Mouse (Mus musculus) liver, embryonic 12.5 days (tissue): ENCODE measurements around the gene Tmem200c. TPM values are rescaled to one million over a fixed set of nuclear protein-coding genes. Genes with fewer than 3 reads are reported as not detected.
A peak's percentile ranks its signal among the peaks of the same experiment; 100 is the strongest.

Source experiments
- ATAC-seq: fragments of 200-750 bp; cut with Nextera tagmentation; 2 replicates; pipeline ENCODE4 v1.8.0; 2017; ENCODE audit warnings: moderate number of reproducible peaks, mild to moderate bottlenecking, moderate library complexity
- H3K27ac ChIP-seq: fragments of 300-500 bp; sonication (generic); 2 replicates; pipeline ENCODE4 v1.5.1; 2016; ENCODE audit warnings: mild to moderate bottlenecking
- H3K27me3 ChIP-seq: fragments of 300-500 bp; sonication (generic); replicated peaks from 2 replicates; pipeline ENCODE4 v1.6.1; 2016; ENCODE audit warnings: mild to moderate bottlenecking, moderate library complexity
- H3K36me3 ChIP-seq: fragments of 300-500 bp; sonication (generic); 2 replicates; pipeline ENCODE4 v1.6.1; 2016; ENCODE audit warnings: mild to moderate bottlenecking, moderate library complexity
- H3K4me1 ChIP-seq: fragments of 300-500 bp; sonication (generic); 2 replicates; pipeline ENCODE4 v1.6.1; 2016
- H3K4me2 ChIP-seq: fragments of 300-500 bp; sonication (generic); 2 replicates; pipeline ENCODE4 v1.6.1; 2016; ENCODE audit warnings: mild to moderate bottlenecking, moderate library complexity
- H3K4me3 ChIP-seq: fragments of 300-500 bp; sonication (generic); 2 replicates; pipeline ENCODE4 v1.5.1; 2016; ENCODE audit warnings: mild to moderate bottlenecking, moderate library complexity
- H3K9ac ChIP-seq: fragments of 300-500 bp; sonication (generic); 2 replicates; pipeline ENCODE4 v1.6.1; 2016; ENCODE audit warnings: mild to moderate bottlenecking, moderate library complexity
- H3K9me3 ChIP-seq: fragments of 300-500 bp; sonication (generic); replicated peaks from 2 replicates; pipeline ENCODE4 v1.6.1; 2016; ENCODE audit warnings: mild to moderate bottlenecking, moderate library complexity
- WGBS: fragments of 180-500 bp; shearing (Covaris S2); methylation state at CpG from one replicate; pipeline ENCODE4 v1.1.7; 2016; ENCODE audit not compliant: insufficient replicate concordance; 5-methylcytosine and 5-hydroxymethylcytosine counted together
- polyA plus RNA-seq: library from polyadenylated mRNA; unstranded; fragments of >200 nt; fragmentation: Nextera tagmentation; extraction: Ambion mirVana; gene quantifications from 2 replicates; pipeline ENCODE4 v1.2.1, GENCODE M21; 2016

Gene Tmem200c
- 0.07 and 0.17 TPM in 2 replicates for polyA plus RNA-seq

DNA sequence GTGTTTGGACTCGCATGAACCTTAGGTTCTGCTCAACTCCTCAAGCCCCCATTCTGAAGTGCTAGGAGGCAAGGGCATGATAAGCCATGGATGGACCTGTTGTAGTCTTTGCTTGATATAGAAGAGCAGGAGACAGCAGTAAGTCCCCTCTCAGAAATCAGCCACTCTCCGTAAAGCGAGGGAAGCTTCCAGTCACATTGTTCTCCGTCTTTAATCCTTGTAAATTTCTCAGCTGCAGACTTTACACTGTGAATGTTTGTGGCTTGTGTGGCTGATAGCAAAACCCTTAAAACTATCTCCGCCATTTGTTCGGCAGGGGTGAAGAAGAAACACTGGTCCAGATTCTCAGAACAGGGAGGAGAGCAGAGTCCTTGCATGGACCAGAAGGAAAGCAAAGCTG, at the start of gene Tmem200c:
Gene Tmem200c, plus strand, starts transcription at position 301 of the 400 bp plus-strand sequence.
- H3K4me1 ChIP-seq, result no peaks in the 10 kb centered on the region
- H3K27me3 ChIP-seq, result no peaks in the 10 kb centered on the region
- no peak within 1 kb of the TSS for H3K4me3 ChIP-seq
- H3K36me3 ChIP-seq, result no peaks in the 10 kb centered on the region
- ATAC-seq, result no peak
- H3K4me2 ChIP-seq, result no peak within 1 kb of the TSS
- no peak within 1 kb of the TSS for H3K9ac ChIP-seq
- H3K9me3 ChIP-seq, result no peaks in the 10 kb centered on the region
- no peak within 1 kb of the TSS for H3K27ac ChIP-seq
- WGBS, result 63% methylated on average over 6 of the region's 6 CpGs

DNA sequence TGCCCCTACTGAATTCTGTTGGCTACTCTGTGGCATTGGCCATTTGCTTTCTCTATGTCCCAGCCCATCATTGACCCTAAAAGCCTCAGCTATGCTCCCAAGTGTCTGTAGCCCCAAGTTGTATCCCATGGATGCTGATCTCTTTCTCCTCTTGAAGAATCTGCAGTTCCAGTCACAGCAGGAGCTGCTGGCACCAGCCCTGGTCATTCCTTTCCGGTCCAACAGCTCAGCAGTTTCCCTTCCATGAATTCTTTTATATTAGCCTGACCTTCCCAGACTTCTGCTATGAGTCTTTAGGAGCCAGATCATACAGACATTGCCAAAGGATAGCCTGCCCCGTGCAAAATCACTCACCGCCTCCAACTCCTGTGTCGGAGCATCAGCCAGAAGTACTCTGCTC, 32.7 kb upstream of the Tmem200c start:
- Histone ChIP-seq H3K9me3 (no peaks in the 10 kb centered on the region), H3K9ac (no peak overlapping the region), H3K36me3 (no peaks in the 10 kb centered on the region), H3K27me3 (no peaks in the 10 kb centered on the region), H3K4me2 (no peak overlapping the region), H3K27ac (no peak overlapping the region), H3K4me3 (no peak overlapping the region), H3K4me1 (no peaks in the 10 kb centered on the region)
- WGBS, result 60% methylated on average over 4 of the region's 4 CpGs
- no peak for ATAC-seq

DNA sequence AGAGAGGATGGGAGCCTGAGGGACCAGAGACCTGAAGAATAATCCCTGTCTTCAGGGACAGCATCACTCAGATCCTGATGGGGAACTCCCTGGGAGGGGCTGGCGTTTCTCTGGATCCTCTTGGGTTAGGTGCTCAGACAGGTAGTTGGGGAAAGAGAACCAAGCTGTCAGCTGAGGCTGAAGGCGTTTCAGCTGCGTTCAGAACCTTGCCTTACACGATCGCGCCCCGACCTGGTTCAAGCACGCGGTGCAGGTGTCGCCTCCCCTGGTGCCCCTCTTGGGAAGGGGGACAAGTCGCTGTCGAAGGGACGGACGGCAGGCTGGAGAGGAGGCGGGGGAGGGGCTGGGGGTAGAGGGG, 10.2 kb downstream of the Tmem200c start:
- no peaks in the 10 kb centered on the region for H3K36me3 ChIP-seq
- ATAC-seq, result no peak
- 2% methylated on average over 9 of the region's 15 CpGs for WGBS
- H3K9me3 ChIP-seq, result no peaks in the 10 kb centered on the region
- H3K4me3 ChIP-seq, result peak overlapping the region; percentile 30
- no peak overlapping the region for H3K27ac ChIP-seq
- H3K4me1 ChIP-seq, result 0 out of 2 replicates have a peak, but pooled peaks cover 12% of the 10 kb centered on the region
- no peak overlapping the region for H3K9ac ChIP-seq
- peaks cover 72% of the 10 kb centered on the region for H3K27me3 ChIP-seq
- H3K4me2 ChIP-seq, result peak overlapping the region; percentile 56

- H3K27me3 ChIP-seq, result peaks cover 74% of the 10 kb centered on the region
- 4% methylated on average over 56 of the region's 72 CpGs for WGBS
- H3K4me3 ChIP-seq, result peak overlapping the region; percentile 30
- H3K9me3 ChIP-seq, result no peaks in the 10 kb centered on the region
- H3K4me1 ChIP-seq, result 0 out of 2 replicates have a peak, but pooled peaks cover 16% of the 10 kb centered on the region
- H3K4me2 ChIP-seq, result peak overlapping the region; percentile 56
- H3K9ac ChIP-seq, result no peak overlapping the region
- no peaks in the 10 kb centered on the region for H3K36me3 ChIP-seq
- ATAC-seq, result no peak
- H3K27ac ChIP-seq, result no peak overlapping the region
Observed at GRCm38 (mm10) chr17:68837013-68837858, 10.8 kb downstream of the Tmem200c start.

DNA sequence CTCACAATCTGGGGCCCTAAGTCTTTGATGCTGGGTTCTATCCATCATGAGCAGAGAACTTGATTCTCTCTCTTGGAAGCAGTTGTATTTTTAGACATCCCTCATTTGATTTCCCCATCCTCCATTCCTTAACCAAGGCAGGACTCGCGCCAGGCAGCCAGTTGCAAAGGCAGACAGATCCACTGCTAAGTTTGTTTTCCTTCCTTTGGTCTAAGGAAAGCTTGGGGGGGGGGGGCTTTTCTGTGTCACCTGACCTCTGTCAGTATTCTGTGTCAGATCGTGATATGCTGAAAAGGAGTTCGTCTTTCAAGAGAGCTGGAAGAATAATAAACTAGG, 11.4 kb downstream of the Tmem200c start:
- H3K9me3 ChIP-seq, result no peaks in the 10 kb centered on the region
- WGBS, result 18% methylated on average over 4 of the region's 4 CpGs
- 0 out of 2 replicates have a peak overlapping the region, but pooled peaks have one; percentile 30 for H3K4me3 ChIP-seq
- 0 out of 2 replicates have a peak overlapping the region, but pooled peaks have one; percentile 56 for H3K4me2 ChIP-seq
- H3K4me1 ChIP-seq, result 0 out of 2 replicates have a peak, but pooled peaks cover 16% of the 10 kb centered on the region
- H3K27ac ChIP-seq, result no peak overlapping the region
- no peak for ATAC-seq
- H3K9ac ChIP-seq, result no peak overlapping the region
- H3K27me3 ChIP-seq, result peaks cover 78% of the 10 kb centered on the region
- no peaks in the 10 kb centered on the region for H3K36me3 ChIP-seq

GRCm38 (mm10) chr17:68839888-68840571, 13.6 kb downstream of the Tmem200c start:
- Histone ChIP-seq H3K27ac (no peak overlapping the region), H3K9me3 (no peaks in the 10 kb centered on the region), H3K27me3 (peaks cover 77% of the 10 kb centered on the region), H3K4me3 (no peak overlapping the region), H3K4me1 (0 out of 2 replicates have a peak, but pooled peaks cover 16% of the 10 kb centered on the region), H3K9ac (no peak overlapping the region), H3K4me2 (no peak overlapping the region; the same call in 1 of the 2 replicates), H3K36me3 (no peaks in the 10 kb centered on the region)
- no peak for ATAC-seq
- 18% methylated on average over 17 of the region's 17 CpGs for WGBS

DNA sequence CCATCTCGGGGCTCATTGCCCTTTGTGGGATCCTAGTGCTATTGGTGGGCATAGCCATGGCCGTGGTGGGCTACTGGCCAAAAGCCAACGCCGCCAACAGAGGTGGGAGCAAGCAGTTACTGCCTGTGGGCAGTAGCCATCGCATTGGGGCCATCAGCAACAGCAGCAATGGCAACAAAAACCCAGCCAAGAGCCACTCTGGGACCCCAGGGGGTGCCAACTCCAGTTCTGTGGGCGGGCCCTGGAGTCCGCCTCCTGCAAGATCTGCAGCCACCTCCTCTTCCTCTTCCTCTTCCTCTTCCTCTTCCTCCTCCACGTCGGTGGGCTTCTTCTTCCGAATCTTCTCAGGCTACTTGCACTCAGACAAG, 14.1 kb downstream of the Tmem200c start:
- no peak overlapping the region for H3K9ac ChIP-seq
- H3K9me3 ChIP-seq, result no peaks in the 10 kb centered on the region
- H3K27me3 ChIP-seq, result peaks cover 72% of the 10 kb centered on the region
- H3K4me3 ChIP-seq, result peak overlapping the region; percentile 43
- no peak overlapping the region for H3K27ac ChIP-seq
- no peak for ATAC-seq
- whole genome bisulfite sequencing, result 11% methylated on average over 10 of the region's 10 CpGs
- peak overlapping the region; percentile 68 for H3K4me2 ChIP-seq
- H3K4me1 ChIP-seq, result 0 out of 2 replicates have a peak, but pooled peaks cover 16% of the 10 kb centered on the region
- H3K36me3 ChIP-seq, result no peaks in the 10 kb centered on the region

GRCm38 (mm10) chr17:68841097-68841891, 14.9 kb downstream of the Tmem200c start:
- WGBS, result 1% methylated on average over 65 of the region's 75 CpGs
- Histone ChIP-seq H3K4me2 (peak overlapping the region; percentile 68), H3K27ac (no peak overlapping the region), H3K4me1 (0 out of 2 replicates have a peak, but pooled peaks cover 16% of the 10 kb centered on the region), H3K27me3 (peaks cover 65% of the 10 kb centered on the region), H3K9ac (no peak overlapping the region), H3K4me3 (peak overlapping the region; percentile 43), H3K36me3 (no peaks in the 10 kb centered on the region), H3K9me3 (no peaks in the 10 kb centered on the region)
- ATAC-seq, result no peak; the same call in 1 of the 2 replicates

DNA sequence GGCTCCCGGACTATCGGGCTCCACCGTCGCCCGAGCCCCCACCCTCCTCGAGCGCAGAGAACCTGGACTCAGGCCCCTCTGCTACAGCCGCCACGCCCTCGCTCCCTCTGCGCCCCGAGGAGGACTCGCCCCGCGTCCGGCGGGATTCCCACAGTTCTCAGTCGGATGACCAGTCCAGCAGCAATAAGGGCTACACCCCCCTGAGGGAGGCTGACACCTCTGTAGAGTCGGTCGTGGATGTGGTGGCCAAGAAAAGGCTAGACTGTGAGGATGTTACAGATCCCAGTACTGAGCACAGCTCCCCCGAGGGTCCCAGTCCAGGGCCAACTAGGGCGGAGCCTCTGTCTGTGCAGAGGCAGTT, 15.4 kb downstream of the Tmem200c start:
- H3K27me3 ChIP-seq, result peaks cover 59% of the 10 kb centered on the region
- H3K9ac ChIP-seq, result no peak overlapping the region
- peak overlapping the region; percentile 68 for H3K4me2 ChIP-seq
- H3K36me3 ChIP-seq, result no peaks in the 10 kb centered on the region
- no peak overlapping the region for H3K27ac ChIP-seq
- peak overlapping the region; percentile 43 for H3K4me3 ChIP-seq
- 0 out of 2 replicates have a peak, but pooled peaks cover 13% of the 10 kb centered on the region for H3K4me1 ChIP-seq
- no peaks in the 10 kb centered on the region for H3K9me3 ChIP-seq
- no peak for ATAC-seq
- WGBS, result 4% methylated on average over 21 of the region's 22 CpGs

DNA sequence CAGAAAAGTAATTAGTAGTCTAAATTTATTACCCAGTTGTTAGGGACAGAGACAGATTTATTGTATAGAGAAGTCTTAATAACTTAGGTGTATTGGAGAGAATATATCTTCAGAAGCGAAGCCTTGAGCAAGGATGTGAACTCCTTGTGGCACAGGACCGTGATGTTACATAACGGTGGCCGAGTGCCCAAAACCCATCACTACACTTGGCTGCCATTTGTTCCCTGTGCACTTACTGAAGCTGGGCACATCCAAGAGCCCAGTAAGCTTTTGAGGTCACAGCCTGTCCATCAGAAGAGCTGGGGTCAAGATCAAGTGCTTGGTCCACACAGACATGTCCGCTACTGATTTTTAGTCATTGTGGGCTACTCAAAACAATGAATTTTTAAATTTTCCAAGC, 19.5 kb downstream of the Tmem200c start:
- no peak overlapping the region for H3K4me3 ChIP-seq
- 0 out of 2 replicates have a peak, but pooled peaks cover 9% of the 10 kb centered on the region for H3K4me1 ChIP-seq
- no peak overlapping the region for H3K4me2 ChIP-seq
- no peak overlapping the region for H3K9ac ChIP-seq
- no peaks in the 10 kb centered on the region for H3K36me3 ChIP-seq
- ATAC-seq, result no peak
- 79% methylated on average over 5 of the region's 5 CpGs for WGBS
- H3K27ac ChIP-seq, result no peak overlapping the region
- peaks cover 18% of the 10 kb centered on the region for H3K27me3 ChIP-seq
- H3K9me3 ChIP-seq, result no peaks in the 10 kb centered on the region

DNA sequence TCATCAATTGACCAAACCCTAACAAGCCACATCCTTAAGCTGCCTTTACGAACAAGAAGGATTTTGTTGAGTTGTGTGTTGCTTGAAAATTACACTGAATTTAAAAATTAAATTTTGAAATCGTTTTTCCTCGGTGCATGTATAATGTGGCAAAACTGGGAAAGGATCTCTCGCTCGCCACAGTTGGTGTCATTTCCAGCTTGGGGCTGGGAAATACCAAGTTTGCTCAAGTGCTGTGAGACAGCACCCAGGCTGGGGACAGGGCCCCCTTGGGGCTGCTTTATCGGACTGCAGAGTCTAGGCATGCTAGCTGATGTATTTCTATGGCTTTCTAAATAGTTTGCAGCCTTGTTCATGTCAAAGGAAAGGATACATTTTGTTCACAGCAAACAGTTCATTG, 22.3 kb downstream of the Tmem200c start:
- H3K4me2 ChIP-seq, result no peak overlapping the region
- no peaks in the 10 kb centered on the region for H3K36me3 ChIP-seq
- H3K4me3 ChIP-seq, result no peak overlapping the region
- no peak for ATAC-seq
- WGBS, result 64% methylated on average over 6 of the region's 6 CpGs
- no peaks in the 10 kb centered on the region for H3K27me3 ChIP-seq
- no peak overlapping the region for H3K9ac ChIP-seq
- no peak overlapping the region for H3K27ac ChIP-seq
- no peaks in the 10 kb centered on the region for H3K9me3 ChIP-seq
- H3K4me1 ChIP-seq, result no peaks in the 10 kb centered on the region
